Mouse (Mus musculus): ENCODE measurements around the gene Tmem132b.
A peak's percentile ranks its signal among the peaks of the same experiment; 100 is the strongest.

Tmem132b gene

GRCm38 (mm10) chr5:125683491-125683890 lies 151.9 kb downstream of the Tmem132b start:
- no peak for DNase-seq

GRCm38 (mm10) chr5:125685681-125686331 lies 154.2 kb downstream of the Tmem132b start:
- no peak for DNase-seq

DNA sequence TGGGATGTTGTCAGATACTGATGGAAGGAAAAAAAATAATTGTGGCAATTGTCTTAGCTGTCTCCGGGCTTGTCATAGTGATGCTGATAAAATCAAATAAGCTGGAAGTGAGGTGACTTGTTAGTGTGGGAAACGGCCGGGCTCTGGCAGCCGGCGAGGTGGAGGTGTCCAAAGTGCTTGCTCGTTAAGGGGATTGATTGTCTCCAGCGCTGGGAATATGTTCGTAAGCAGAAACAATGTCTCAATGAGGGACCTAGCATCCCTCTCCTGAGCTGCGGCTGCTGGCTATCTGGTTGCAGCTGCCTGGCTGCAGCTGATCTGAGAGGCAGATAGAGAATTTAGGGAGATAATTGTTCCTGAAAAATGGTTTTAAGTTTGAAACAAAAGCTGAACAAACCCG lies 161.0 kb downstream of the Tmem132b start:
- DNase-seq, result no peak

- DNase-seq, result peak; percentile 33
Observed at GRCm38 (mm10) chr5:125699395-125699794, 167.8 kb downstream of the Tmem132b start.

- peak; percentile 42 for DNase-seq
Observed at GRCm38 (mm10) chr5:125700234-125700633, 168.7 kb downstream of the Tmem132b start.

DNA sequence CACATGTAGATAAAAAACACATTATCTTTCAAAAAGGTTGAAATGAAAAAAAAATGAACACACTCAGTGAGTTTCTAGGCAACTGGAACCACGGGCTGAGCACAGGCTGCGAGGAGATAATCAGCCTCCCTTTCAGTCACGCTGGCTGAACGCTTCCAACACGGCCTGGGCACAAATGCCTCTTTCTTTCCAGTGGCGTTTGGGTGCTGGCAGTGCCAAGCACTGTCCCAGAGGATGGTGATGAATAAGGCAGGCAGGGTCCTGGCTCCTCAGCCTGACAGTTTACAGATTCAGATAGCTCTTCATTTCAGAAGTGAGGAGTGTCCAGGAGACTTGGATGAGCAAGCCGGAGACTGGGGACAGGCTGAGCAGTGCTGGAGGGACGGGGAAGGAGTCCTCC lies 173.8 kb downstream of the Tmem132b start:
- DNase-seq, result peak; percentile 72

DNA sequence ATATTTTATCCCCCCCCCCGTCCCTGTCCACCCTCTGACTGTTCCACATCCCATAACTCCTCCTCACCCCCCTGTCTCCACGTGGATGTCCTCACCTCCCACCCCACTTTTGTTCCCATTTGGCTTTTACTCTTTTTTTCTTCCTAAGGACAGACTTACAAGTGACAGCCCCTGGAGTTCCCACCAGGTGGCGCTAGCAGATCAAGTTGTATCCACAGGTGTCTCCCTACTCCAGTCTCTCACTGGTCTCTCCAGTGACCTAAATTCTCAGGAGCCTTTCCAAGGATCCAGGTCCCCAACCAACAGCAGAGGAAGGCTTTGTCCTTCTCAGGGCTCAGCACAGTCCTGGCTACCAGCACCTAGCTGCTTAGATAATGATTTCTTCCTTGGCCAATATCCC lies 177.6 kb downstream of the Tmem132b start:
- DNase-seq, result peak; percentile 64

GRCm38 (mm10) chr5:125726815-125727214 lies 195.2 kb downstream of the Tmem132b start:
- no peak for DNase-seq

GRCm38 (mm10) chr5:125727436-125727835 lies 195.9 kb downstream of the Tmem132b start:
- no peak for DNase-seq

GRCm38 (mm10) chr5:125727936-125728335 lies 196.4 kb downstream of the Tmem132b start:
- no peak for DNase-seq

GRCm38 (mm10) chr5:125728521-125728920 lies 196.9 kb downstream of the Tmem132b start:
- DNase-seq, result no peak

DNA sequence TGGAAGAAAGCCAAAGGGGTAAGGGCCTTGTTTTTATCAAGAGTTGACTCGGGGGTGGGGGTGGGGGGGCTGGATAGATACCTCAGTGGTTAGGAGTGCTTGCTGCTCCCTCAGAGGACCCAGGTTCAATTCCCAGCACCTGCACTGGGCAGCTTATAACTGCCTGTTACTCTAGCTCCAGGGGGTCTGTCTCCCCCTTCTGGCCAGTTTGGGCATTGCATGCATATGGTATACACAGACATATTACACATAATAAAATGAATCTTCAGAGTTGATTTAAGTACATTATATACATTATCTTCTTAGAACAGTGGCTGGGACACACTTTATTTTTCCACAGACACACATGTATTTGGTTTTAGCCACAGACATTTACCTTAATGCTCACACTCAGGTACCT lies 202.2 kb downstream of the Tmem132b start:
- no peak for DNase-seq

DNA sequence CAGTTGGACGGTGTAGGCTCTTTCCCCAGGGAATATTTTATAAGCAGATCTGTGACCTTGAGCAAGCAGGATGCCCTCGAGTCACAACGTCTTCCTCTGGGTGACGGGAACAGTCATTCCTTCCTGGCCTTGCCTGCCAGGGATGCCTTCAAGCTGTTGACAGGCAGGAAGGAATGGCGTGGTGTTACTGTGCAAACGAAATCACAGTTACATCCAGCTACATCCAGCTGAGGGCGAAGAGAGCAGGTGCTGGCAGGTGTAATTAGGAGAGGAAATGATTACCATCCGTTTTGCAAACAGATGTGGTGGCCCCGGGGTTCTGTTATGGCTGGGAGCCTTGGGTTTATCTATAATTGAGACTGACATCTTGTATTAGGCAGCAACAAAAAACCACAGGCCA lies 205.5 kb downstream of the Tmem132b start:
- no peak for DNase-seq

DNA sequence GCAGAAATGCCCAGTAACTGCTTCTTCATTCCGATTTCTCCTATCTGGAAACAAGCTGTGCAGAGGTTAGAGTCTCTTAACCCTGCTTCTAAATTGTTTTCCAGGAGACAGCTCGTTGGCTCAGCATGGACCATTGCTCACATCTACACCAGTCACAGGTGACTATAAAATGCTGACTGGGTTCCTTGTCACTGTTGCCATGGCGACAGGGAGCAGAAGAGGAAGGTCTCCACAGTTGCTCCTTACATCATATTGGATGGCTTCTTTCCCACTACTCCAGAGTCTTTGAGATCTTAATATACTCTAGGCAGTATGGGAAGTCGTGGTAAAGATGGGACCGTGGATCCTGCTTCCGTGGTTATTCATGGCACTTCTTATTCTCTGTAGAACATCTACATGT lies 211.9 kb downstream of the Tmem132b start:
- no peak for DNase-seq

GRCm38 (mm10) chr5:125745727-125746126 lies 214.2 kb downstream of the Tmem132b start:
- no peak for DNase-seq

- DNase-seq, result no peak
Observed at GRCm38 (mm10) chr5:125751481-125751880, 219.9 kb downstream of the Tmem132b start.

- no peak for DNase-seq
Observed at GRCm38 (mm10) chr5:125752546-125752945, 221.0 kb downstream of the Tmem132b start.

- DNase-seq, result no peak
Observed at GRCm38 (mm10) chr5:125756987-125757530, 225.5 kb downstream of the Tmem132b start.

GRCm38 (mm10) chr5:125758506-125758905 lies 226.9 kb downstream of the Tmem132b start:
- DNase-seq, result peak; percentile 46

- no peak for DNase-seq
Observed at GRCm38 (mm10) chr5:125766941-125767340, 235.4 kb downstream of the Tmem132b start.

DNA sequence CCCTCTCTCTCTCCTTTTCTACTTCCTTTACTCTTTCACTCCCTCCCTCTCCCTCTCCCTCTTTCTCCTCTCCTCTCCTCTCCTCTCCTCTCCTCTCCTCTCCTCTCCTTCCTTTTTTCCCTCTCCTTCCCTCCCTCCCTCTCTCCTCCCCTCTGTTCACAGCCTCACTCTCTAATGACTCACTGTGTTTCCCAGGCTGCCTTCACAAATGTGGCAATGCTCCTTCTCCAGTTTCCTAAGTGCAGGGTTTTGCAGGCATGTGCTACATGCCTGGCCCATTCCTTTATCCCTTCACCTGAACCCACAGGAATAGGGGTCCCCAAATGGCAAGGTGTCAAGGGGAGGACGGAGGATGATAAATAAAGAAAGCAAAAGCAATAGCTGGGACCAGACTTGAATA lies 236.4 kb downstream of the Tmem132b start:
- peak; percentile 44 for DNase-seq

- DNase-seq, result no peak
Observed at GRCm38 (mm10) chr5:125772238-125772637, 240.7 kb downstream of the Tmem132b start.

DNA sequence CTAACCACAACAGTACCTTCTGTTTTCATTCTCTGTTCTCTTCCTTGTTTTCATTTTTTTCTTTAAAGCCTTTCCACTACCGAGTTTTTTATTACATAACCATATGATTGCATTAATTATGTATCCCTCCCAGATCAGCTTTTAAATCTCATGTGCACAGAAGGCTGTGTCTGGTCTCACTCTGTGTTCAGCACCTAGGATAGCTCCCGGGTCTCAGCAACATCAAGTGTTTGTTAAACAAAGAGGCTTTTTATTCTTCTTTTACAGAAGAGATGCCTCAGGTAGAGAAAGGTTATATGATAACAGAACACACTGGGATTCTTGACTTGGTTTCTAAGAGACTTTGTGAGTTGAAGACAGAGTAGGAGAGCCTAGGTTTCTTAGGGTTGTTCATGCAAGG lies 241.2 kb downstream of the Tmem132b start:
- DNase-seq, result no peak

GRCm38 (mm10) chr5:125780332-125780731 lies 248.8 kb downstream of the Tmem132b start:
- peak; percentile 64 for DNase-seq

GRCm38 (mm10) chr5:125792643-125793042 lies 261.1 kb downstream of the Tmem132b start:
- no peak for DNase-seq

Data from right cerebral cortex, adult 18-20 months (tissue).